Mouse (Mus musculus) cerebellum, adult 8-10 months (tissue): ENCODE results near the gene Sema6b.
"Not testable (repeated sequence)": the region's sequence is repeated elsewhere in the genome, so short reads cannot be mapped to it uniquely, and the experiment has no call there.

Experiments
- DNase-seq: peaks from one replicate; pipeline ENCODE4 v3.0.0; 2022

Sema6b gene

DNA sequence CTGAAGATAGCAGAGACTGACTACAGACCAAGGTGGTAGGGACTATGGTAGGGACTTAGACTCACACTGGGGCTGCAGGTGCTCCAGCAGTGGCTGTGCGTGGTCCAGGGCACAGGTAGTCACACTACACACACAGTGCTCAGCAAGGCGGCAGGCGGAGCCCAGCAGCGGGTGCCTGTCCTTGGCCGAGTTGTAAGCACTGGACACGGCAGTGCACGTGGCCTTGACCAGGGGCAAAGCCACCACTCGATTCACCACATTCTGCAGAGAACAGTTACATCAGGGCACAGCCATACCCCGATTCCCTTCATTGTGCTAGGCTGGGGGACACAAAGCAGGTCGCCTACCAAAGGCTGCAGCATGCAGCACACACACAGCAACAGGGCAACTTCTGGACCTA is 23.9 kb downstream of the Sema6b start:
- DNase-seq: no peak

GRCm38 (mm10) chr17:56112743-56113142 is 27.4 kb downstream of the Sema6b start:
- DNase-seq: no peak

- peak; percentile 73 for DNase-seq
Observed at GRCm38 (mm10) chr17:56111864-56112263, 28.3 kb downstream of the Sema6b start.

- DNase-seq: no peak
Observed at GRCm38 (mm10) chr17:56111021-56111420, 29.1 kb downstream of the Sema6b start.

DNA sequence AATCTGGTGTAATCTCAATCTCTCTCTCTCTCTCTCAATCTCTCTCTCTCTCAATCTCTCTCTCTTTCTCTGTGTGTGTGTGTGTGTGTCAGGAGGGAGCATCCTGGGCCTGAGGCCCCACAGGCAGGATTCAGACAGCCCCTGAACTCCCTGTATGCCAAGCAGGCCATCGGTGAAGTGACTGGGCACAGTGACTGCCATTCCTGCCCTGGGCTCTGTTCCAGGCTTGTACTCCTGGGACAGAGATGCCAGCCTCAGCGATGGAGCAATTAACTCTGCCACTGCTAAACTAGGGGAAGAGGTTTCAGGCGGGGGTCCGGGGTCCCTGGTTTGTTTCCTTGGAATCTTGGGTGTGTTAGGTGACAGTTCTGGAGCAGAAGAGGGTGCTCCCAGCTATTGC is 29.6 kb downstream of the Sema6b start:
- no peak for DNase-seq

GRCm38 (mm10) chr17:56109219-56110051 is 30.7 kb downstream of the Sema6b start, which contains the start of gene Plin4:
Plin4 (minus strand) TSS chr17:56109803.
- DNase-seq: no peak

DNA sequence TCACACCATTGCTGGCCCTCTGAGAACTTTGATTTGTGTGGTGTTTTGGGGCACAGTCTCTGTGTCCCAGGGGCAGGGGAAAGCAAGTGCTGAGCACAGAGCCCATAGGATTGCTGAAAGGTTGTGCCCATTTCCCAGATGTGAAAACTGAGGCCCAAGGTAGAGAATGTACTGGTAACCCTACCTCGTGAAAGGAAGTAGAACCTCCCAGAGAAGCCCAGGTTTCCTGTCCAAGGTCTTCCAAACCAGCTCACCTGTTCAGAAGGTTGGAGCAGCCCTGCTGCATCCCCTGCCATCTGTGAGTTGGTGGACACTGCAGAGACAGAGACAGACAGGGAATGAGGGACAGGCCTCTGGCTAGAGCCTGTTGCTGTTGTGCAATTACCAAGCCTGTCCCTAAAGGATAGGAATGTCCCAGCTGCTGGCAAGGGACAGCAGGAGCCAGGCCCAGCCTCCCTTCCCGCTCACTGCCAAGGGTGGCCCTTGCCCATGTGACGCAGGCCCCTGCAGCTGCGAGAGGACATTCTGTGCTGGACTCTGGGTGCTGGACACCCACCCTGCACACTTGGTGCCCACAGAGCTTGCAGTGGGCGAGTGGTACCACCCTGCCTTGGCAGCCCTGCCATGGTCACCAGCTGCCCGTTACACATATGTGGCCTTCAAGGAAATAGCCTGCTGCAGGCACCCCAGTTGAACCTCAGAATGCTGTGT is 31.7 kb downstream of the Sema6b start:
- no peak for DNase-seq

DNA sequence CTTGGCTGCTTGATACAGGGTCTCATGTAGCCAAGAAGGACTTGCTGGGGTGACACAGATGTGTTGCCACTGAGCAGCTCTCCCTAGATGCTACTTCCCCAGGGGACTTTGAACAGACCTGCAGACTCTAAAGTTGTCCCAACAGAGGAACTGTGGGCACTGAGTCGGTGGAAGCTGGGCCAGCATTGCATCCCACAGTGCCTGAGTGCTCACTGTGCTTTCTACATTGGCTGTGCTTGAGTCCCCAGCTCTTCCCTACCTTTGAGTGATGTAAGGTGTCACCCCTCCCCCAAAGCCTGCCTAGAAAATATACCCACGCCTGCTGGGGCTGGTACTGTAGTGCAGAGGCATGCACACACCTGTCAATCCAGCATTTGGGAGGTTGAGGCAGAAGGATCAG is 32.4 kb downstream of the Sema6b start:
- no peak for DNase-seq

DNA sequence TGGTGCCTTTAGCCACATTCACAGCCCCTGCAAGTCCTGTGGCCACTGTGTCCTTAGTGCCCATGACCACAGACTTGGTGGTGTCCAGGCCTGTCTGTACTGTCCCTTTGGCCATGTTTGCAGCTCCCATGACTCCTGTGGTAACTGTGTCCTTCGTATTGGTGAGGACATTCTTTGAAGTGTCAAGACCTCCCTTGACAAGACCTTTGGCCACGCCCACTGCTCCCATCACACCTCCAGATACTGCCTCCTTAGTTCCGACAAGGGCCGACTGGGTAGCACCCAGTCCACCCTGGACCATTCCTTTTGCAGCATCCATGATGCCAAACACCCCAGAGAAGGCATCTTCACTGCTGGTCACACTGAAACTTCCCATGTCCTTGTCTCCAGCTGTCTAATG is 33.2 kb downstream of the Sema6b start:
- DNase-seq: no peak

DNA sequence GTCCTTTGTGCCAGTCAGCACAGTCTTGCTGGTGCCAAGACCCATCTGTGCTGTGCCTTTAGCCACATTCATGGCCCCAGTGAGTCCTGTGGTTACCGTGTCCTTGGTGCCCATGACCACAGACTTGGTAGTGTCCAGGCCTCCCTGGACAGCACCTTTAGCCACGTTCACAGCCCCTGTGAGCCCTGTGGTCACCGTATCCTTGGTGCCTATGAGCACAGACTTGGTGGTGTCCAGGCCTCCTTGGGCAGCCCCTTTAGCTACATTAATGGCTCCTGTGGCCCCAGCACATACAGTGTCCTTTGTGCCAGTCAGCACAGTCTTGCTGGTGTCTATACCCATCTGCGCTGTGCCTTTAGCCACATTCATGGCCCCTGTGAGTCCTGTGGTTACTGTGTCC is 33.7 kb downstream of the Sema6b start:
- not testable (repeated sequence) for DNase-seq

DNA sequence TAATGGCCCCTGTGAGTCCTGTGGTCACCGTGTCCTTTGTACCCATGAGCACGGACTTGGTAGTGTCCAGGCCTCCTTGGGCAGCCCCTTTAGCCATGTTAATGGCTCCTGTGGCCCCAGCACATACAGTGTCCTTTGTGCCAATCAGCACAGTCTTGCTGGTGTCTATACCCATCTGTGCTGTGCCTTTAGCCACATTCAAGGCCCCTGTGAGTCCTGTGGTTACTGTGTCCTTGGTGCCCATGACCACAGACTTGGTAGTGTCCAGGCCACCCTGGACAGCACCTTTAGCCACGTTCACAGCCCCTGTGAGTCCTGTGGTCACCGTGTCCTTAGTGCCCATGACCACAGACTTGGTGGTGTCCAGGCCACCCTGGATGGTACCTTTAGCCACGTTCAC is 35.3 kb downstream of the Sema6b start:
- not testable (repeated sequence) for DNase-seq

DNA sequence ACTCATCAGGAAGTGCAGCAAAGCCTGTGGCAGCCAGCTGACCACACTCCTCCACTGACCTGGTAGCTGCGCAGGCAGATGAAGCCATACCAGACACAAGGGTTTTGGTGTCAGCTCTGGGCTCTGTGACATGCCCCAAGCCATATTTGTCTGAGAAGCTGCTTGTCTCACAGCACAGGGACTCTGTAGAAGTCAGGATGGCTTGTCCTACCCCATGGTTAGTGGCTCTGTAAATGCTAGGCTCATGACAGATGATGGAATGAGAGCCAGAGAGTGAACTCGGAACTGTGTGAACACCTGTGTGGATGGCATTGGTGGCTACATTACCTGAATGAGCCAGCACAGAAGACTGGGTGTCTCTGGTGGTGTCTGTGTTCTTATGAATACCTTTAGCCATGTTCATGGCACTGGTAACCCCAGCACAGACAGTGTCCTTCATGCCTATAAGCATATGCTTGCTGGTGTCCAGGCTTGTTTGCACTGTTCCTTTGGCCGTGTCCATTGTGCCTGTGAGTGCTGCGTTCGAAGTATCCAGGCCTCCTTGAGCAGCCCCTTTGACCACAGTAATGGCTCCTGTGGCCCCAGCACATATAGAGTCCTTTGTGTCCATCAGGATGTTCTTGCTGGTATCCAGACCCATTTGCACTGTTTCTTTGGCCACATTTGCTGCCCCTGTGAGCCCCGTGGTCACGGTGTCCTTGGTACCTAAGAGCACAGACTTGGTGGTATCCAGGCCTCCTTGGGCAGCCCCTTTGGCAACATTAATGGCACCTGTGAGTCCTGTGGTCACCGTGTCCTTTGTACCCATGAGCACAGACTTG is 36.5 kb downstream of the Sema6b start:
- DNase-seq: no peak

GRCm38 (mm10) chr17:56102927-56103326 is 37.2 kb downstream of the Sema6b start:
- no peak for DNase-seq

DNA sequence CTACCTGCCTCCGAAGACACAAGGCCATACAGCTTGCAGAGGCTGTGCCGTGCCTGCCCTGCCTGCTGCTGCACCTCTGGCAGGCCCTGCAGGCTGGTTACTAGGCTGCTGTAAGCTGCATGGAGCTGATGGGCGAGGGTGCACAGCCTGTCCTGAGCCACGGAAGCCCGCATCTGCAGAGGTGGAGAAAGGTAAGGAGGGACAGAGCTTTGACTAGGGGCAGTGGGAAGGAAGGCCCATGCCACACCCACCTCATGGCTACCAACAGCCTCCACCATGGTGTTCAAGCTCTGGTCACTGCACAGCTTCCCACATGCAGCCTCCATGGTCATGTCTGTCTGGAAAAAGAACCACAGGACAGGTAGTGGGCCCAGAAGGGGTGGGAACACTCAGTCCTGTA is 38.0 kb downstream of the Sema6b start:
- no peak for DNase-seq

- no peak for DNase-seq
Observed at GRCm38 (mm10) chr17:56100811-56101210, 39.3 kb downstream of the Sema6b start.

DNA sequence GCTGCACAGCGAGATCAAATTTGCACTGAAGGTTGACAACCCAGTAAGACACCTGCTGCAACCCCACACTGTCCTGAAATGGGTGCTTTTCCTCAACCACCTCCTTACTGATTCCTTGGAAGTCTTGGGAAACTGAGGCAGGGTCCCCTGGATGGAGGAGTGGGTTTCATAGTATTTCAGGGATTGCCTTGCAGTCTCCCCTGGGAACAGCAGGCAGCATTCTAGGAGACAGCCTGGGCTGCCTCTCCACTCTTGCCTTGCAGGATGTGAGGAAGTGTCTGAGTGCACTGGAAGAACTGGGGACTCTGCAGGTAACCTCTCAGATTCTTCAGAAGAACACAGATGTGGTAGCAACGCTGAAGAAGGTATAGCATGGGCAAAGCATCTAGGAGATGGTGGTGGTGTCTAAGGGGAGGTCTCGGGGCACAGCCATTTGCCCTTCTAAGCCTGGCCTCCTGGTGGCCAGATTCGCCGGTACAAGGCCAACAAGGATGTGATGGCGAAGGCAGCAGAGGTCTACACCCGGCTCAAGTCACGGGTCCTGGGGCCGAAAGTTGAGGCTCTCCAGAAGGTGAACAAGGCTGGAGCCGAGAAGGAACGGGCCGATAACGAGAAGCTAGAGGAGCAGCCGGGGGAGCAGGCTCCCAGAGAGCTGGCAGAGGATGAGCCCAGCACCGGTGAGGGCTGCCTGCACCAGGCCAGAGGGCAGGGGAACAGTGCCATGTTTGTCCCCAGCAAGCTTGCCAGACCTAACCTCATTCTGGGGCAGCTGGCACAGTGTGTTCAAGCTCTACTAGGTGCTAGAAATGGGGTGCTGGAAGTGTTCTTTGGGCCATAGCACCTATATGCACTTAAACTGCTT is 41.2 kb downstream of the Sema6b start:
- DNase-seq: no peak

DNA sequence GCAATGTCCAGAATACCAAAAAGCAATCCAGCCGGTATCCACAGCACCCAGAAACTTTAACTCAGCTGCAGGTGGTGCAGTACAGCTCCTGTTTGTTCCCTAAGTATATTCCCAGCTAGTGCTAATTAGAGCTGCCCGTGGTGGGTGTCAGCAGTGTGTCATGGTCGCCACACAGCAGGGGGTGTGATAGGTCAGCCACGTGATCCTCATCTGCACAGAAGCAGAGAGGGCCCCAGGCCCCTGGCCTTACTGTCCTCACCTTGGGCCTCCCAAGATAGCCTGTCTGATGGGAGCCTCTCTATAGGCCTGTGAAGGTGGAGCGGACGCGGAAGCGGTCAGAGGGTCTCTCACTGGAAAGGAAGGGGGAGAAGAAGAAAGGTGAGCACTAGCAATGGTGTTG is 42.0 kb downstream of the Sema6b start:
- DNase-seq: no peak

DNA sequence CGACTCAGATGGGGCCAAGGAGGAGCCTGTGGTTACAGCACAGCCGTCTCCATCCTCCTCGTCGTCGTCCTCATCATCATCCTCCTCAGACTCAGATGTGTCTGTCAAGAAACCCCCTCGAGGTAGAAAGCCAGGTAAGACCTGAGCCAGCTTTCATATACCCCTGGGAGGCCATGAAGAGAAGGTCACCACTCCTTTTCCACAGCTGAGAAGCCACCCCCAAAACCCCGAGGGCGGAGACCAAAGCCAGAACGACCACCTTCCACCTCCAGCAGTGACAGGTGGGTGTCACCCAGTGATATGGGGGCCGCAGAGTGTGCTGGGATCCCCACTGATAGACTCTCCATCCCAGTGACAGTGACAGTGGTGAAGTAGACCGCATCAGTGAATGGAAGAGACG is 43.3 kb downstream of the Sema6b start:
- DNase-seq: no peak

DNA sequence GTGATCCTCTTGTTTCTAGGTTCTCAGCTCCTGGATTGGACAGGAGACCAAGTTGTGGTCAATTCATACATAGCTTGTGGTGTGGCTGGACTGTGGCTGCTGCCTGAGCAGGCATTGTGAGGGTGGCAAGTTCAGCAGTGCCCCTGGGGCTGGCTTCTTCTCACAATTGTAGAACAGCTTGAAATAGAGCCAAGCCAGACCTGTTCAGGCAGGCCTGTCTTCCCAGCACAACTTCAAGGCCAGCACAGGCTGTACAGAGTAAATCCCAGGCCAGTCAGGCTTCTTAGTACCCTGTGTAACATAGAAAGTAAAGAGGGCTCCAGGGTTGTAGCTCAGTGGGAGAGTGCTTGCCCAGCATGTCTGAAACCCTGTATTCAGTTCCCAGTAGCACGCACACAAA is 47.3 kb downstream of the Sema6b start:
- DNase-seq: no peak

DNA sequence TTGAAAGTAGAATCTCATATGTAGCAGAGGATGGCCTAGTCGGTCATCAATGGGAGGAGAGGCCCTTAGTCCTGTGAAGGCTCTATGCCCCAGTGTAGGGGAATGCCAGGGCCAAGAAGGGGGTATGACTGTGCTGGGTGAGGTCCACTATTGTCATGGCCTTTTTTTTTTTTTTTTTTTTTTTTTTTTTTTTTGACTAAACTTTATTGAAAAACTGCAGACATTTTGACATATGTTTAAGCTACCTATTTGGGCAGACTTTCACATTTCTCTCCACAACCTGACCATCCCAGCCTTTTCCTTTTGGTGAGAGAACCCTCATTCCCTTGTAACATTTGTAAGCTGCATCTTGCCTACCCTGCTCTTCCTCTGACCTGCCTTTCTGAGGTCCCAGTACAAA is 47.8 kb downstream of the Sema6b start:
- DNase-seq: no peak

DNA sequence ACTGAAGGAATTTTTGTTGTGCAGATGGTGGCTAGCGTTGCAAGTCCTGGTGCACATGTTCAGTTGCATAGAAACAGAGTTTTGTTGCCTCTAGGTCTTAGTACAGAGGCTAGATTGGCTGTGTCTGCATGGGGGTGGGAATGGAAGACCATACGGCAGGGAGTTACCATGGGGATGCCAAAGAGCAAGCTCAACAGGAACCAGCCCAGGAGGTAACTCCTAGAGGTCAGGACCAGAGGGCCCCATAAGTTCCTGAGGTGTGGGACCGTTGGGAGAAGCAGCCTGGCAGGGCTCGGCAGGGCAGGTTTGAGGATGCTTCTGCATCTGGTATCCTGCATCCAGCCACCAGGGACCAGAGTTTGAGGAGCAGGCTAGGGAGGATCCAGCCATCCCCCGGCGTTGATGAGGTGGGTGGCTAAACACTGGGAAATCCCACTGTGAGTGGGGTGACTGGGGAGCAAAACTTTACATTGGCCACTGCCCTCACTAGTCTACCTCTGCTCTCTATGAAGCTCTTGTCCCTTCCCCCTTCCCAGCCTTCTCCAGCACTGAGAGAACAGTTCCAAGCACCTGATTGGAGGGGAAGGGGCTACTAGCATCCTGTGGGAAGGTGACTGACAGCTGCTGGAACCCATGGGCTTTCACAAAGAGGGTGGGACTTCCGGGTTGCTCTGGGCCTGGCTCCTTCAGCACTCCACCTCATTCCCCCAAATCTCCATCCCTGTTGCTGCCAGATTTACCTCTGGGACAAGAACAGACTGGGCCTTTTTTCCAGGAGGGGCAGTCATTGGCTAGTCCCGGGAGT is 59.2 kb downstream of the Sema6b start:
- DNase-seq: no peak

DNA sequence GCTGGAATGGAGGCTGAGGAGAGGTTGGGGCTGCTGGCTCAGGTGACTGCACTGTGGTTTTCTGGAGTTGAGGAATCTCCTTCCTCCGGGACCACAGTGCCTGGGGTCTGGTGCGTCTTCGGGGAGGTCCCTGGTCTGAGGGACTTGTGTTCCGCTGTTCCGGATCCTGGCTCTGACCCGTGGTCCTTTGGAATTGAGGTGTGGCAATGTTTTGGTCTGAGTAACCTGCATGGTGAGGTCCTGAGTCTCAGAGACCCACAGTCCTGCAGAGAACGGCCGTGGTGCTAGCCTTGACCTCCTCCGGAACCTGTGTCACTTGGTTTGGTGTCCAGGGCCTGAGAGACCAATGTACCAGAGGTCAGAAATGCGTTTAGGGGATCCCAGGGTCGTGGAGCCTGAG is 60.2 kb downstream of the Sema6b start:
- DNase-seq: peak; percentile 51
